Mouse (Mus musculus): ENCODE measurements around the gene Mgam. TPM values are rescaled to one million over a fixed set of nuclear protein-coding genes. Genes with fewer than 3 reads are reported as not detected.
"Not testable (repeated sequence)": the region's sequence is repeated elsewhere in the genome, so short reads cannot be mapped to it uniquely, and the experiment has no call there.

Gene Mgam
- polyA plus RNA-seq, 1 experiment from 2014 or later = 0.29 TPM

GRCm38 (mm10) chr6:40689180-40689579 is 60.5 kb downstream of the Mgam start:
- H3K27ac ChIP-seq (ENCODE audit: low read length) = no peak overlapping the region
- H3K9ac ChIP-seq (ENCODE audit: low read length) = no peak overlapping the region
- H3K4me3 ChIP-seq (ENCODE audit: low read length) = no peak overlapping the region
- no peaks in the 10 kb centered on the region for H3K36me3 ChIP-seq (ENCODE audit: control insufficient read depth, insufficient read depth, low read length)
- 3% methylated on average over 5 of the region's 5 CpGs for WGBS
- H3K4me1 ChIP-seq (replicated peaks; ENCODE audit: control insufficient read depth, insufficient read depth, low read length) = no peaks in the 10 kb centered on the region
- ATAC-seq (ENCODE audit: low read depth) = 0 out of 2 replicates have a peak, but pooled peaks have one; percentile 26
- H3K4me2 ChIP-seq (ENCODE audit: low read depth, low read length) = no peak overlapping the region
- no peaks in the 10 kb centered on the region for H3K9me3 ChIP-seq (ENCODE audit: control insufficient read depth, low read length)
- no peaks in the 10 kb centered on the region for H3K27me3 ChIP-seq (ENCODE audit: control insufficient read depth, insufficient read depth, low read depth, low read length)

DNA sequence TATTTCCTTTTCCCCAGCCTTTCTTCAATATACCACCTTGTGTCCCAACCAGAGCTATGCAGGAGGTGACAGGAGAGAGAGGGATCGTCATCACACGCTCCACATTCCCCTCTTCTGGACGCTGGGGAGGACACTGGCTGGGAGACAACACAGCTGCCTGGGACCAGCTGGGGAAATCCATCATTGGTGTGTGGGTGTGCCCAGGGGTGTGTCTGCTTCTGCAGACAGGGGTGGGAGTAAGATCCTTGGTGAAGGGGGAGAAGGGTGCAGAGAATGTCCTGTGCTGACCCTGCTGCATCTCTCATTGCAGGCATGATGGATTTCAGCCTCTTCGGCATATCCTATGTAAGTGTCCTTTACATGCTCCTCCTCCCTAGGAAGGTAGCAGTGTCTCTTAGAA is 63.4 kb downstream of the Mgam start:
- not testable (repeated sequence) for ATAC-seq (ENCODE audit: low read depth); H3K27ac ChIP-seq (ENCODE audit: low read length); H3K9me3 ChIP-seq (ENCODE audit: control insufficient read depth, low read length); H3K4me3 ChIP-seq (ENCODE audit: low read length); H3K9ac ChIP-seq (ENCODE audit: low read length); H3K36me3 ChIP-seq (ENCODE audit: control insufficient read depth, insufficient read depth, low read length); H3K4me2 ChIP-seq (ENCODE audit: low read depth, low read length); H3K4me1 ChIP-seq (replicated peaks; ENCODE audit: control insufficient read depth, insufficient read depth, low read length); H3K27me3 ChIP-seq (ENCODE audit: control insufficient read depth, insufficient read depth, low read depth, low read length)
- WGBS = 25% methylated on average over 4 of the region's 4 CpGs

- H3K27ac ChIP-seq (ENCODE audit: low read length); H3K9ac ChIP-seq (ENCODE audit: low read length); H3K4me3 ChIP-seq (ENCODE audit: low read length); H3K36me3 ChIP-seq (ENCODE audit: control insufficient read depth, insufficient read depth, low read length); H3K9me3 ChIP-seq (ENCODE audit: control insufficient read depth, low read length); ATAC-seq (ENCODE audit: low read depth); H3K4me1 ChIP-seq (replicated peaks; ENCODE audit: control insufficient read depth, insufficient read depth, low read length); H3K27me3 ChIP-seq (ENCODE audit: control insufficient read depth, insufficient read depth, low read depth, low read length); H3K4me2 ChIP-seq (ENCODE audit: low read depth, low read length): not testable (repeated sequence)
- 90% methylated on average over 5 of the region's 5 CpGs for WGBS
Measured at GRCm38 (mm10) chr6:40713494-40713893, 84.9 kb downstream of the Mgam start.

GRCm38 (mm10) chr6:40715705-40716104 is 87.1 kb downstream of the Mgam start:
- no peak for ATAC-seq (ENCODE audit: low read depth)
- WGBS = 62% methylated on average over 1 of the region's 1 CpGs
- Histone ChIP-seq H3K4me1 (replicated peaks; ENCODE audit: control insufficient read depth, insufficient read depth, low read length) (no peaks in the 10 kb centered on the region), H3K36me3 (ENCODE audit: control insufficient read depth, insufficient read depth, low read length) (no peaks in the 10 kb centered on the region), H3K4me3 (ENCODE audit: low read length) (no peak overlapping the region), H3K9ac (ENCODE audit: low read length) (no peak overlapping the region), H3K27me3 (ENCODE audit: control insufficient read depth, insufficient read depth, low read depth, low read length) (no peaks in the 10 kb centered on the region), H3K27ac (ENCODE audit: low read length) (no peak overlapping the region), H3K4me2 (ENCODE audit: low read depth, low read length) (no peak overlapping the region), H3K9me3 (ENCODE audit: control insufficient read depth, low read length) (no peaks in the 10 kb centered on the region)

- H3K4me2 ChIP-seq (ENCODE audit: low read depth, low read length); H3K4me3 ChIP-seq (ENCODE audit: low read length); H3K4me1 ChIP-seq (replicated peaks; ENCODE audit: control insufficient read depth, insufficient read depth, low read length); H3K9me3 ChIP-seq (ENCODE audit: control insufficient read depth, low read length); H3K27ac ChIP-seq (ENCODE audit: low read length); H3K9ac ChIP-seq (ENCODE audit: low read length); H3K27me3 ChIP-seq (ENCODE audit: control insufficient read depth, insufficient read depth, low read depth, low read length); H3K36me3 ChIP-seq (ENCODE audit: control insufficient read depth, insufficient read depth, low read length); ATAC-seq (ENCODE audit: low read depth): not testable (repeated sequence)
- 48% methylated on average over 4 of the region's 4 CpGs for WGBS
Measured at GRCm38 (mm10) chr6:40728506-40728905, 99.9 kb downstream of the Mgam start.

- Histone ChIP-seq H3K4me1 (replicated peaks; ENCODE audit: control insufficient read depth, insufficient read depth, low read length) (no peaks in the 10 kb centered on the region), H3K9ac (ENCODE audit: low read length) (no peak overlapping the region), H3K9me3 (ENCODE audit: control insufficient read depth, low read length) (no peaks in the 10 kb centered on the region), H3K4me3 (ENCODE audit: low read length) (no peak overlapping the region), H3K27me3 (ENCODE audit: control insufficient read depth, insufficient read depth, low read depth, low read length) (no peaks in the 10 kb centered on the region), H3K4me2 (ENCODE audit: low read depth, low read length) (no peak overlapping the region), H3K36me3 (ENCODE audit: control insufficient read depth, insufficient read depth, low read length) (no peaks in the 10 kb centered on the region), H3K27ac (ENCODE audit: low read length) (no peak overlapping the region)
- 83% methylated on average over 3 of the region's 3 CpGs for WGBS
- ATAC-seq (ENCODE audit: low read depth) = no peak
Measured at GRCm38 (mm10) chr6:40739545-40739944, 110.9 kb downstream of the Mgam start.

- H3K4me2 ChIP-seq (ENCODE audit: low read depth, low read length); H3K9me3 ChIP-seq (ENCODE audit: control insufficient read depth, low read length); H3K4me1 ChIP-seq (replicated peaks; ENCODE audit: control insufficient read depth, insufficient read depth, low read length); ATAC-seq (ENCODE audit: low read depth); H3K27ac ChIP-seq (ENCODE audit: low read length); H3K9ac ChIP-seq (ENCODE audit: low read length); H3K36me3 ChIP-seq (ENCODE audit: control insufficient read depth, insufficient read depth, low read length); H3K4me3 ChIP-seq (ENCODE audit: low read length); H3K27me3 ChIP-seq (ENCODE audit: control insufficient read depth, insufficient read depth, low read depth, low read length): not testable (repeated sequence)
- 76% methylated on average over 6 of the region's 6 CpGs for WGBS
Measured at GRCm38 (mm10) chr6:40749030-40749429, 120.4 kb downstream of the Mgam start.

GRCm38 (mm10) chr6:40755948-40756347 is 127.3 kb downstream of the Mgam start:
- Histone ChIP-seq H3K9me3 (ENCODE audit: control insufficient read depth, low read length) (no peaks in the 10 kb centered on the region), H3K27ac (ENCODE audit: low read length) (no peak overlapping the region), H3K9ac (ENCODE audit: low read length) (no peak overlapping the region), H3K36me3 (ENCODE audit: control insufficient read depth, insufficient read depth, low read length) (no peaks in the 10 kb centered on the region), H3K27me3 (ENCODE audit: control insufficient read depth, insufficient read depth, low read depth, low read length) (no peaks in the 10 kb centered on the region), H3K4me3 (ENCODE audit: low read length) (no peak overlapping the region), H3K4me1 (replicated peaks; ENCODE audit: control insufficient read depth, insufficient read depth, low read length) (no peaks in the 10 kb centered on the region), H3K4me2 (ENCODE audit: low read depth, low read length) (no peak overlapping the region)
- no peak for ATAC-seq (ENCODE audit: low read depth)
- WGBS = 88% methylated on average over 1 of the region's 1 CpGs

DNA sequence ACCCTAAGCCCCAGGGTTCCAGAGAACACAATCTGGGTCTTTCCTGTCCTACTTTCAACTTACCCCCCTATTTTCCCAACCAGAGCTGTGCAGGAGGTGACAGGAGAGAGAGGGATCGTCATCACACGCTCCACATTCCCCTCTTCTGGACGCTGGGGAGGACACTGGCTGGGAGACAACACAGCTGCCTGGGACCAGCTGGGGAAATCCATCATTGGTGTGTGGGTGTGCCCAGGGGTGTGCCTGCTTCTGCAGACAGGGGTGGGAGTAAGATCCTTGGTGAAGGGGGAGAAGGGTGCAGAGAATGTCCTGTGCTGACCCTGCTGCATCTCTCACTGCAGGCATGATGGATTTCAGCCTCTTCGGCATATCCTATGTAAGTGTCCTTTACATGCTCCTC is 128.7 kb downstream of the Mgam start:
- not testable (repeated sequence) for H3K4me3 ChIP-seq (ENCODE audit: low read length); H3K36me3 ChIP-seq (ENCODE audit: control insufficient read depth, insufficient read depth, low read length); ATAC-seq (ENCODE audit: low read depth); H3K4me2 ChIP-seq (ENCODE audit: low read depth, low read length); H3K9me3 ChIP-seq (ENCODE audit: control insufficient read depth, low read length); H3K9ac ChIP-seq (ENCODE audit: low read length); H3K4me1 ChIP-seq (replicated peaks; ENCODE audit: control insufficient read depth, insufficient read depth, low read length); H3K27me3 ChIP-seq (ENCODE audit: control insufficient read depth, insufficient read depth, low read depth, low read length); H3K27ac ChIP-seq (ENCODE audit: low read length)
- WGBS = 46% methylated on average over 4 of the region's 4 CpGs

GRCm38 (mm10) chr6:40774656-40775055 is 146.0 kb downstream of the Mgam start:
- no peaks in the 10 kb centered on the region for H3K4me1 ChIP-seq (replicated peaks; ENCODE audit: control insufficient read depth, insufficient read depth, low read length)
- H3K9ac ChIP-seq (ENCODE audit: low read length) = no peak overlapping the region
- no peak overlapping the region for H3K27ac ChIP-seq (ENCODE audit: low read length)
- no peaks in the 10 kb centered on the region for H3K27me3 ChIP-seq (ENCODE audit: control insufficient read depth, insufficient read depth, low read depth, low read length)
- H3K36me3 ChIP-seq (ENCODE audit: control insufficient read depth, insufficient read depth, low read length) = no peaks in the 10 kb centered on the region
- no peak overlapping the region for H3K4me3 ChIP-seq (ENCODE audit: low read length)
- no peak overlapping the region for H3K4me2 ChIP-seq (ENCODE audit: low read depth, low read length)
- 83% methylated on average over 3 of the region's 3 CpGs for WGBS
- H3K9me3 ChIP-seq (ENCODE audit: control insufficient read depth, low read length) = no peaks in the 10 kb centered on the region
- ATAC-seq (ENCODE audit: low read depth) = no peak
